Mouse (Mus musculus): ENCODE measurements around the gene Phc3. TPM values are rescaled to one million over a fixed set of nuclear protein-coding genes. Genes with fewer than 3 reads are reported as not detected.
A peak's percentile ranks its signal among the peaks of the same experiment; 100 is the strongest.

Phc3 gene
- polyA plus RNA-seq (2014; fragmentation: Nextera tagmentation; extraction: Ambion mirVana) = 12.9 and 13.7 TPM in 2 replicates

GRCm38 (mm10) chr3:30969104-30969581 is at the start of gene Phc3:
Phc3 (minus strand) TSS chr3:30969415.
- Histone ChIP-seq H3K4me2 (replicated peaks; ENCODE audit: low read depth, low read length) (peak within 1 kb of the TSS; percentile 68), H3K4me1 (ENCODE audit: control insufficient read depth, insufficient read depth, low read length) (peaks cover 12% of the 10 kb centered on the region), H3K27ac (ENCODE audit: low read length) (peak within 1 kb of the TSS; percentile 84), H3K9ac (replicated peaks; ENCODE audit: low read depth, low read length) (peak within 1 kb of the TSS; percentile 94), H3K27me3 (ENCODE audit: control insufficient read depth, insufficient read depth, low read length) (no peaks in the 10 kb centered on the region), H3K9me3 (ENCODE audit: control insufficient read depth, low read depth, low read length) (no peaks in the 10 kb centered on the region), H3K4me3 (ENCODE audit: low read depth, low read length) (peak within 1 kb of the TSS; percentile 97), H3K36me3 (ENCODE audit: control insufficient read depth, insufficient read depth, low read length) (peaks cover 16% of the 10 kb centered on the region; the same call in 1 of the 2 replicates)
- WGBS = under 1% methylated on average over 34 of the region's 34 CpGs
- ATAC-seq (ENCODE audit: insufficient number of reproducible peaks, insufficient read depth, low FRiP score, low read depth) = peak; percentile 88

GRCm38 (mm10) chr3:31017652-31018051 is 48.4 kb upstream of the Phc3 start:
- no peaks in the 10 kb centered on the region for H3K27me3 ChIP-seq (ENCODE audit: control insufficient read depth, insufficient read depth, low read length)
- H3K4me1 ChIP-seq (ENCODE audit: control insufficient read depth, insufficient read depth, low read length) = peaks cover 26% of the 10 kb centered on the region
- H3K36me3 ChIP-seq (ENCODE audit: control insufficient read depth, insufficient read depth, low read length) = peaks cover 11% of the 10 kb centered on the region
- no peak overlapping the region for H3K4me3 ChIP-seq (ENCODE audit: low read depth, low read length)
- H3K9ac ChIP-seq (replicated peaks; ENCODE audit: low read depth, low read length) = no peak overlapping the region
- H3K9me3 ChIP-seq (ENCODE audit: control insufficient read depth, low read depth, low read length) = no peaks in the 10 kb centered on the region
- WGBS = 66% methylated on average over 4 of the region's 4 CpGs
- no peak overlapping the region for H3K27ac ChIP-seq (ENCODE audit: low read length)
- ATAC-seq (ENCODE audit: insufficient number of reproducible peaks, insufficient read depth, low FRiP score, low read depth) = no peak
- H3K4me2 ChIP-seq (replicated peaks; ENCODE audit: low read depth, low read length) = no peak overlapping the region

- Histone ChIP-seq H3K27ac (ENCODE audit: low read length) (peak overlapping the region; percentile 77; the same call in 1 of the 2 replicates), H3K9ac (replicated peaks; ENCODE audit: low read depth, low read length) (no peak overlapping the region), H3K4me2 (replicated peaks; ENCODE audit: low read depth, low read length) (no peak overlapping the region), H3K27me3 (ENCODE audit: control insufficient read depth, insufficient read depth, low read length) (no peaks in the 10 kb centered on the region), H3K4me3 (ENCODE audit: low read depth, low read length) (no peak overlapping the region), H3K36me3 (ENCODE audit: control insufficient read depth, insufficient read depth, low read length) (peaks cover 11% of the 10 kb centered on the region), H3K9me3 (ENCODE audit: control insufficient read depth, low read depth, low read length) (no peaks in the 10 kb centered on the region), H3K4me1 (ENCODE audit: control insufficient read depth, insufficient read depth, low read length) (peaks cover 26% of the 10 kb centered on the region)
- no peak for ATAC-seq (ENCODE audit: insufficient number of reproducible peaks, insufficient read depth, low FRiP score, low read depth)
- WGBS = 34% methylated on average over 9 of the region's 9 CpGs
Observed at GRCm38 (mm10) chr3:31016594-31017196, 47.5 kb upstream of the Phc3 start.

- 63% methylated on average over 10 of the region's 10 CpGs for WGBS
- H3K4me1 ChIP-seq (ENCODE audit: control insufficient read depth, insufficient read depth, low read length) = peaks cover 26% of the 10 kb centered on the region
- H3K36me3 ChIP-seq (ENCODE audit: control insufficient read depth, insufficient read depth, low read length) = peaks cover 7% of the 10 kb centered on the region; the same call in 1 of the 2 replicates
- no peak overlapping the region for H3K9ac ChIP-seq (replicated peaks; ENCODE audit: low read depth, low read length)
- peak; percentile 39; the same call in 1 of the 2 replicates for ATAC-seq (ENCODE audit: insufficient number of reproducible peaks, insufficient read depth, low FRiP score, low read depth)
- H3K4me2 ChIP-seq (replicated peaks; ENCODE audit: low read depth, low read length) = no peak overlapping the region
- H3K27ac ChIP-seq (ENCODE audit: low read length) = peak overlapping the region; percentile 77; the same call in 1 of the 2 replicates
- H3K27me3 ChIP-seq (ENCODE audit: control insufficient read depth, insufficient read depth, low read length) = no peaks in the 10 kb centered on the region
- no peak overlapping the region for H3K4me3 ChIP-seq (ENCODE audit: low read depth, low read length)
- no peaks in the 10 kb centered on the region for H3K9me3 ChIP-seq (ENCODE audit: control insufficient read depth, low read depth, low read length)
Observed at GRCm38 (mm10) chr3:31015682-31016443, 46.6 kb upstream of the Phc3 start.

GRCm38 (mm10) chr3:31014374-31014773 is 45.2 kb upstream of the Phc3 start:
- H3K9me3 ChIP-seq (ENCODE audit: control insufficient read depth, low read depth, low read length) = no peaks in the 10 kb centered on the region
- H3K4me3 ChIP-seq (ENCODE audit: low read depth, low read length) = no peak overlapping the region
- H3K4me2 ChIP-seq (replicated peaks; ENCODE audit: low read depth, low read length) = no peak overlapping the region
- no peaks in the 10 kb centered on the region for H3K36me3 ChIP-seq (ENCODE audit: control insufficient read depth, insufficient read depth, low read length)
- H3K4me1 ChIP-seq (ENCODE audit: control insufficient read depth, insufficient read depth, low read length) = peaks cover 26% of the 10 kb centered on the region
- no peak overlapping the region for H3K9ac ChIP-seq (replicated peaks; ENCODE audit: low read depth, low read length)
- no peak for ATAC-seq (ENCODE audit: insufficient number of reproducible peaks, insufficient read depth, low FRiP score, low read depth)
- no peaks in the 10 kb centered on the region for H3K27me3 ChIP-seq (ENCODE audit: control insufficient read depth, insufficient read depth, low read length)
- WGBS = 85% methylated on average over 2 of the region's 2 CpGs
- H3K27ac ChIP-seq (ENCODE audit: low read length) = no peak overlapping the region

GRCm38 (mm10) chr3:31004320-31005209 is 35.4 kb upstream of the Phc3 start:
- no peak overlapping the region for H3K4me3 ChIP-seq (ENCODE audit: low read depth, low read length)
- no peak for ATAC-seq (ENCODE audit: insufficient number of reproducible peaks, insufficient read depth, low FRiP score, low read depth)
- 83% methylated on average over 6 of the region's 6 CpGs for WGBS
- H3K9ac ChIP-seq (replicated peaks; ENCODE audit: low read depth, low read length) = no peak overlapping the region
- H3K4me1 ChIP-seq (ENCODE audit: control insufficient read depth, insufficient read depth, low read length) = peaks cover 9% of the 10 kb centered on the region; the same call in 1 of the 2 replicates
- H3K27ac ChIP-seq (ENCODE audit: low read length) = no peak overlapping the region
- no peaks in the 10 kb centered on the region for H3K27me3 ChIP-seq (ENCODE audit: control insufficient read depth, insufficient read depth, low read length)
- no peaks in the 10 kb centered on the region for H3K9me3 ChIP-seq (ENCODE audit: control insufficient read depth, low read depth, low read length)
- no peak overlapping the region for H3K4me2 ChIP-seq (replicated peaks; ENCODE audit: low read depth, low read length)
- no peaks in the 10 kb centered on the region for H3K36me3 ChIP-seq (ENCODE audit: control insufficient read depth, insufficient read depth, low read length)

- no peak overlapping the region for H3K27ac ChIP-seq (ENCODE audit: low read length)
- no peak for ATAC-seq (ENCODE audit: insufficient number of reproducible peaks, insufficient read depth, low FRiP score, low read depth)
- H3K9ac ChIP-seq (replicated peaks; ENCODE audit: low read depth, low read length) = no peak overlapping the region
- WGBS = 62% methylated on average over 3 of the region's 3 CpGs
- no peaks in the 10 kb centered on the region for H3K27me3 ChIP-seq (ENCODE audit: control insufficient read depth, insufficient read depth, low read length)
- no peaks in the 10 kb centered on the region for H3K36me3 ChIP-seq (ENCODE audit: control insufficient read depth, insufficient read depth, low read length)
- peaks cover 20% of the 10 kb centered on the region for H3K4me1 ChIP-seq (ENCODE audit: control insufficient read depth, insufficient read depth, low read length)
- no peak overlapping the region for H3K4me3 ChIP-seq (ENCODE audit: low read depth, low read length)
- H3K9me3 ChIP-seq (ENCODE audit: control insufficient read depth, low read depth, low read length) = no peaks in the 10 kb centered on the region
- H3K4me2 ChIP-seq (replicated peaks; ENCODE audit: low read depth, low read length) = no peak overlapping the region
Observed at GRCm38 (mm10) chr3:31001048-31001676, 31.9 kb upstream of the Phc3 start.

All from stomach, embryonic 14.5 days (tissue).